Mouse (Mus musculus) hindbrain, embryonic 14.5 days (tissue): ENCODE results near the gene C1qtnf7. TPM values are rescaled to one million over a fixed set of nuclear protein-coding genes. Genes with fewer than 3 reads are reported as not detected.

Source experiments
- ATAC-seq: fragments of 200-750 bp; cut with Nextera tagmentation; 2 replicates; pipeline ENCODE4 v1.8.0; 2017; ENCODE audit warnings: moderate number of reproducible peaks, mild to moderate bottlenecking, moderate TSS enrichment, moderate library complexity; ENCODE audit not compliant: low FRiP score
- DNase-seq: peaks from one replicate; pipeline ENCODE4 v3.0.0-alpha.2; 2015; ENCODE audit warnings: low spot score
- H3K27ac ChIP-seq: fragments of 300-500 bp; sonication (generic); 2 replicates; pipeline ENCODE4 v1.5.1; 2014; ENCODE audit warnings: mild to moderate bottlenecking, moderate library complexity
- H3K27me3 ChIP-seq: fragments of 300-500 bp; sonication (generic); 2 replicates; pipeline ENCODE4 v1.6.1; 2014; ENCODE audit warnings: mild to moderate bottlenecking, low read length, mixed read lengths; ENCODE audit not compliant: control insufficient read depth, insufficient read depth
- H3K36me3 ChIP-seq: fragments of 300-500 bp; sonication (generic); replicated peaks from 2 replicates; pipeline ENCODE4 v1.6.1; 2014; ENCODE audit not compliant: control insufficient read depth, insufficient read depth
- H3K4me1 ChIP-seq: fragments of 300-500 bp; sonication (generic); replicated peaks from 2 replicates; pipeline ENCODE4 v1.6.1; 2014; ENCODE audit warnings: antibody characterized with exemption, low read length, mixed read lengths; ENCODE audit not compliant: control insufficient read depth, insufficient read depth
- H3K4me2 ChIP-seq: fragments of 300-500 bp; sonication (generic); replicated peaks from 2 replicates; pipeline ENCODE4 v1.6.1; 2014; ENCODE audit warnings: mild to moderate bottlenecking, moderate library complexity
- H3K4me3 ChIP-seq: fragments of 300-500 bp; sonication (generic); replicated peaks from 2 replicates; pipeline ENCODE4 v1.5.1; 2014; ENCODE audit warnings: mild to moderate bottlenecking, low read length
- H3K9ac ChIP-seq: fragments of 300-500 bp; sonication (generic); 2 replicates; pipeline ENCODE4 v1.6.1; 2014
- H3K9me3 ChIP-seq: fragments of 300-500 bp; sonication (generic); 2 replicates; pipeline ENCODE4 v1.6.1; 2016; ENCODE audit warnings: low read length; ENCODE audit not compliant: control insufficient read depth
- WGBS: fragments of 180-500 bp; shearing (Covaris S2); extraction: QIAGEN DNeasy Blood & Tissue Kit; methylation state at CpG from one replicate; pipeline ENCODE4 v1.1.7; 2014; 5-methylcytosine and 5-hydroxymethylcytosine counted together
- polyA plus RNA-seq: library from polyadenylated mRNA; unstranded; fragments of >200 nt; fragmentation: Nextera tagmentation; extraction: Ambion mirVana; gene quantifications from 2 replicates; pipeline ENCODE4 v1.2.1, GENCODE M21; 2014

C1qtnf7 gene
- polyA plus RNA-seq, 1 experiment from 2014 or later, result 1.7 TPM

- no peak for ATAC-seq
- no peaks in the 10 kb centered on the region for H3K9me3 ChIP-seq
- no peaks in the 10 kb centered on the region for H3K36me3 ChIP-seq
- no peak overlapping the region for H3K4me2 ChIP-seq
- H3K27me3 ChIP-seq, result no peaks in the 10 kb centered on the region
- DNase-seq, result no peak
- H3K4me3 ChIP-seq, result no peak overlapping the region
- no peak overlapping the region for H3K9ac ChIP-seq
- no peak overlapping the region for H3K27ac ChIP-seq
- H3K4me1 ChIP-seq, result no peaks in the 10 kb centered on the region
- WGBS, result 76% methylated on average over 2 of the region's 2 CpGs
Measured at GRCm38 (mm10) chr5:43508470-43508869, 6.9 kb upstream of the C1qtnf7 start.

DNA sequence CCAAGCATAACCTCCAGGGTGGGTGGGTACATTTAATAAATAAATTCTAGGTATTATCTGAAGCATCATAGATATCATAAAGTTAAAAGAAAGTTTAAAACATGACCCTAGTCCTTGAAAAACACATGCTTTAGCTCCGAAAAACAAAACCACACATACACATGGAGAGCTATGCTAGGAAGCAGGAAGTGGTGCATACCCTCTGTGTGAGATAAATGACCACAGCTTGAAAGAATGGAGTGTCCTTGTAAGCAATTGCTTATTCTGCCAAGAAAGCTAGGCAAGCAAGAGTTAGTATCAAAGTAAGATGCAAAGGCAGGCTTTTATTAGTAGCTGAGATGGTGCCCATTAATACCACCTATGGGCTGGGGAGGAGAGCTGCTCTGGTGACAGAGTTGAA, 6.4 kb upstream of the C1qtnf7 start:
- H3K9ac ChIP-seq, result no peak overlapping the region
- no peak overlapping the region for H3K27ac ChIP-seq
- DNase-seq (no peak), ATAC-seq (no peak)
- H3K9me3 ChIP-seq, result no peaks in the 10 kb centered on the region
- no peak overlapping the region for H3K4me2 ChIP-seq
- H3K4me3 ChIP-seq, result no peak overlapping the region
- 83% methylated on average over 1 of the region's 1 CpGs for WGBS
- no peaks in the 10 kb centered on the region for H3K4me1 ChIP-seq
- no peaks in the 10 kb centered on the region for H3K27me3 ChIP-seq
- no peaks in the 10 kb centered on the region for H3K36me3 ChIP-seq

GRCm38 (mm10) chr5:43511126-43511525, 4.2 kb upstream of the C1qtnf7 start:
- H3K4me3 ChIP-seq, result no peak overlapping the region
- DNase-seq (no peak), ATAC-seq (no peak)
- H3K27ac ChIP-seq, result no peak overlapping the region
- H3K4me1 ChIP-seq, result no peaks in the 10 kb centered on the region
- no peak overlapping the region for H3K4me2 ChIP-seq
- H3K9ac ChIP-seq, result no peak overlapping the region
- WGBS, result 86% methylated on average over 2 of the region's 2 CpGs
- H3K9me3 ChIP-seq, result no peaks in the 10 kb centered on the region
- no peaks in the 10 kb centered on the region for H3K27me3 ChIP-seq
- no peaks in the 10 kb centered on the region for H3K36me3 ChIP-seq

DNA sequence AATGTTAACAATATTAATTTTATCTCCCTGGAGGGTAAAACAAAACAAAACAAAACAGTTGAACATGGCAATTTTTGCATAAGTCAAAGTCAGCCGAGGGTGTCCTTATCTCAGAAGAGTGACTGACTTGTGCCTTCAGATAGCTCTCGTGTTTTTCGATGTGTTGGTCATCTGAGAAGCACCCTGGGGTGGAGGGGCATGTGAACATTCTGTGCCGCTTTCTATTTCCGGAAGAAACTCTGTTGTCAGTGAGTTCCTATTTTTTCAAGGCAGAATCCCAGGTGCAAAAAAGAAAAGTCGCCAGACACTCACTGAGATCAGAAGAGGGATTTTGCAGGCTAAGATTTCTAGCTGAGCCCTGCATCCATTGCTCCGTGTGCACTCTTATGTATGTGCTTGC, 1.2 kb downstream of the C1qtnf7 start:
- no peak overlapping the region for H3K27ac ChIP-seq
- no peaks in the 10 kb centered on the region for H3K36me3 ChIP-seq
- H3K4me2 ChIP-seq, result no peak overlapping the region
- no peaks in the 10 kb centered on the region for H3K27me3 ChIP-seq
- H3K4me3 ChIP-seq, result no peak overlapping the region
- DNase-seq (no peak), ATAC-seq (no peak)
- 84% methylated on average over 7 of the region's 7 CpGs for WGBS
- no peaks in the 10 kb centered on the region for H3K4me1 ChIP-seq
- no peaks in the 10 kb centered on the region for H3K9me3 ChIP-seq
- no peak overlapping the region for H3K9ac ChIP-seq

DNA sequence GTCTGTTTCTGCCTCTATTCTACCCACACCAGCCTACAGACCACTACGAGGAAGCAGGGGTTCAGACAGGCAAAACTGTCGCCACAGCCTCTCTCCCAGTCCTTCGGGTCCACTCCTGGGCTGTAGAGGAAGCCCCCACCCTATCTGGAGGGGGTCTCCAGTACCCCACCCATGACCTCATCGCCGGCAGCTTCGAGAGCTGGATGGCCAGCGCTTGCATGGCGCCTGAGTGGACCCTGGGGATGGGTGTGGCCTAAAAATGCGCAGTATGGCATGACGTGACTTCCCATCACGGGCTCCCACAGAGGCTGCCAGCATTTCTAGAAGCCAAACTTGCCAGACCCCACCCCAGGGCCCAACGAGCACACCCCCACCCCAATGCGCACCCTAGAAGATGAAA, 2.0 kb downstream of the C1qtnf7 start:
- WGBS, result 92% methylated on average over 13 of the region's 13 CpGs
- no peak overlapping the region for H3K4me2 ChIP-seq
- 0 out of 2 replicates have a peak, but pooled peaks have one; percentile 24 for ATAC-seq

GRCm38 (mm10) chr5:43519905-43520304, 4.6 kb downstream of the C1qtnf7 start:
- ATAC-seq (no peak), DNase-seq (no peak)
- Histone ChIP-seq H3K4me1 (no peaks in the 10 kb centered on the region), H3K27ac (no peak overlapping the region), H3K4me2 (no peak overlapping the region), H3K4me3 (no peak overlapping the region), H3K36me3 (no peaks in the 10 kb centered on the region), H3K9ac (no peak overlapping the region), H3K9me3 (no peaks in the 10 kb centered on the region), H3K27me3 (no peaks in the 10 kb centered on the region)
- 82% methylated on average over 2 of the region's 2 CpGs for WGBS

More for the DNA sequence above, 2.0 kb downstream of the C1qtnf7 start:
- Histone ChIP-seq H3K9ac (no peak overlapping the region), H3K9me3 (no peaks in the 10 kb centered on the region), H3K27me3 (no peaks in the 10 kb centered on the region), H3K27ac (no peak overlapping the region), H3K4me3 (no peak overlapping the region), H3K4me1 (no peaks in the 10 kb centered on the region), H3K36me3 (no peaks in the 10 kb centered on the region)
- no peak for DNase-seq

- DNase-seq (no peak), ATAC-seq (no peak)
- Histone ChIP-seq H3K4me3 (no peak overlapping the region), H3K9me3 (no peaks in the 10 kb centered on the region), H3K4me2 (no peak overlapping the region), H3K9ac (no peak overlapping the region), H3K4me1 (no peaks in the 10 kb centered on the region), H3K36me3 (no peaks in the 10 kb centered on the region), H3K27me3 (no peaks in the 10 kb centered on the region), H3K27ac (no peak overlapping the region)
- WGBS, result 87% methylated on average over 7 of the region's 7 CpGs
Measured at GRCm38 (mm10) chr5:43521369-43521768, 6.0 kb downstream of the C1qtnf7 start.

GRCm38 (mm10) chr5:43522866-43523265, 7.5 kb downstream of the C1qtnf7 start:
- Histone ChIP-seq H3K36me3 (no peaks in the 10 kb centered on the region), H3K4me3 (no peak overlapping the region), H3K27me3 (no peaks in the 10 kb centered on the region), H3K27ac (no peak overlapping the region), H3K4me2 (no peak overlapping the region), H3K4me1 (no peaks in the 10 kb centered on the region), H3K9me3 (no peaks in the 10 kb centered on the region), H3K9ac (no peak overlapping the region)
- DNase-seq (no peak), ATAC-seq (no peak)
- WGBS, result 91% methylated on average over 1 of the region's 1 CpGs

DNA sequence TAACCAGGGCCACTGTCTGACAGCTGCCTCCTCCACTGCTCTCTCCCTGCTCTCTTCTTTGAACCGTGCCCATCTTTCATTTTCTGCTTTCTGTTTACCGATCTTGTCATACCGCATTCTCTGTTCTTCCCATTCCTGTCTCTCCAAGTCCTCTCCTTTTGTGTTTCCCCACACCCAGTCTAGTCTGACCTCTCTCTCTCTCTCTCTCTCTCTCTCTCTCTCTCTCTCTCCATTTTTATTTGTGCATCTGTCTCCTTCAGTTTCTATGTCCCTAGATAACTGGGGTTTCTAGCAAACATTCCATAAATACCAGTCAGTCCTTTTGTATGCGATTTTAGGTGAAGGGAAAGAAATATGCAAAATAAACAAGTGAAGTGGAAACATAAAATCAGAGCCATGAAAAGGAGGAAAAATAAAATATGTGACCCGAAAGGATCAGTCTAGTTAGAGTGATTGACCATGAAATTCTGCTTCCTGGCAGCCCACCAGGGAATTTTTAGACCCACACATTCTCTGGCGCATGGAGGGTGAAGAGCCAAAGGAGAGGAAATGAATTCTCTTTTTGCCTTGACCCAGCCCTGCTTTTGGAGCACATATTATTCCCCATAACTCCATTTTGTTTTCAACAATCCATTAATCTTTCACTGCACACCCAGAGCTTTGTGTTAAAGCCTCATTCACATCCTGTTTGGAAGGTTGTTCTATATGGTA, 11.7 kb downstream of the C1qtnf7 start:
- Histone ChIP-seq H3K9me3 (no peaks in the 10 kb centered on the region), H3K4me3 (no peak overlapping the region), H3K27ac (no peak overlapping the region), H3K36me3 (no peaks in the 10 kb centered on the region), H3K9ac (no peak overlapping the region), H3K27me3 (no peaks in the 10 kb centered on the region), H3K4me2 (no peak overlapping the region), H3K4me1 (no peaks in the 10 kb centered on the region)
- no peak for ATAC-seq
- DNase-seq, result no peak
- 62% methylated on average over 6 of the region's 6 CpGs for WGBS

GRCm38 (mm10) chr5:43530186-43530585, 14.8 kb downstream of the C1qtnf7 start:
- no peaks in the 10 kb centered on the region for H3K36me3 ChIP-seq
- no peaks in the 10 kb centered on the region for H3K4me1 ChIP-seq
- DNase-seq, result no peak
- no peak overlapping the region for H3K27ac ChIP-seq
- WGBS, result 79% methylated on average over 3 of the region's 3 CpGs
- ATAC-seq, result peak; percentile 42; the same call in 1 of the 2 replicates
- H3K27me3 ChIP-seq, result no peaks in the 10 kb centered on the region
- no peak overlapping the region for H3K9ac ChIP-seq
- no peak overlapping the region for H3K4me3 ChIP-seq
- H3K4me2 ChIP-seq, result no peak overlapping the region
- no peaks in the 10 kb centered on the region for H3K9me3 ChIP-seq
